Mouse (Mus musculus): Measurements from ENCODE around the gene Rsad1.

Rsad1 gene

GRCm38 (mm10) chr11:94498093-94498996, 50.7 kb downstream of the Rsad1 start:
- ATAC-seq (ENCODE audit: insufficient number of reproducible peaks, low FRiP score, low TSS enrichment), result peak; percentile 32

GRCm38 (mm10) chr11:94495415-94495814, 53.6 kb downstream of the Rsad1 start:
- no peak for ATAC-seq (ENCODE audit: insufficient number of reproducible peaks, low FRiP score, low TSS enrichment)

DNA sequence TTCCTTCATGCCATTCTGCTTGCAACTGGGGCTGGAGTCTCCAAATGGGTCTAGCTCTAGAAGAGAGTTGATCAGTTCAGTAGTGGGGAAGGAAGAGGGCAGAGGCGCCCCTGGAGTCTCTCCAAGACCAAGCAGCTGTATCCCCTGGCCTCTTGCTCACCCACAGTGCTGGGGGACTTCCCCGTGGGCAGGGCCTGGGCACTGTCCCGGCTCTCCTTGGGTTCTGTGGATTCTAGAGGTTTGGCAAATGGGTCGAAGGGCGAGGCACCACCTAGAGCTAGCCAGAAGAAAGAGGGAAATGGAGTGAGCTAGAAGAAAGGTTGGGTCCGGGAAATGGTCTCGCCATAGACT, 57.3 kb downstream of the Rsad1 start:
- no peak for ATAC-seq (ENCODE audit: insufficient number of reproducible peaks, low FRiP score, low TSS enrichment)

DNA sequence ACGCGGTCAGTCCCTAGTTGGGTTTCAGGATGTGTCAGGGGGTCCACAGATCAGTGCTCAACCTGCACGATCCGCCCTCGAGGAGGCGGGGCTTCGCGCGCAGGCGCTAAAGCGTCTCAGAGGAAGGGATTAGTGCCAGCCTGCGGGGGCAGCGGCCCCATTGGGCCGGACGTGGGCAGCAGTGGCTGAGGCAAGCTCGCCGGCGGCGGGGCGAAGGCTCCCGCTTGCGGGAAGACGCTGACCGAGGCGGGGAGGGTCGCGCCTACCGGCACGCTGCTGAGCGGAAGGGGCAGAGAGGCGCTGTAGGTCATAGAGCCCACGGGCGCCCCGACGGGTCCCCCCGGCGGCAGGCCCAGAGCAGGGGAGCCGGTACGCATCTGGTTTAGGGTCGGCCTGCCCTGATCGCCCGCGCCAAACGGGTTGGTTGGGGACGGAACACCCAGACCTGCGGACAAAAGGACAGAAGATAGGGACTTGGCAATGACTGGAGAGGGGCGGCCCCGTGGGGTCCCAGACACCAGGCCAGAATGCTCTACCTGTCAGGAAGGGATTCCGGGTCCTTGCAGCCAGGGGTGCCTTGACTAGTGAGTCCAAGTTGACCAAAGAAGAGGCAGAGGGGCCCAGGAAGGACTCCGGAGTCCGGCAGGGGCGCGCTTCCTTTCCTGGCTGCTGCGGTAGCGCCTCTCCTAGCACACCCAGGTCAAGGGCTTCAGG, 57.9 kb downstream of the Rsad1 start:
- no peak for ATAC-seq (ENCODE audit: insufficient number of reproducible peaks, low FRiP score, low TSS enrichment)

All from cerebellum, adult (tissue).